Mouse (Mus musculus) MEL (cell line): ENCODE data around the gene Otos. TPM values are rescaled to one million over a fixed set of nuclear protein-coding genes. Genes with fewer than 3 reads are reported as not detected.

Experiments
- DNase-seq: peaks from one replicate; pipeline ENCODE4 v3.0.0; 2011; ENCODE audit warnings: low read depth, low spot score
- H3K27ac ChIP-seq: 2 replicates; pipeline ENCODE4 v1.5.1; 2012; ENCODE audit warnings: low read depth, mild to moderate bottlenecking, control low read depth, low read length, moderate library complexity; ENCODE audit not compliant: control insufficient read depth
- H3K27me3 ChIP-seq, 2 experiments: fragments of 150-350 bp in 1 of 2; sonication (generic) in 1 of 2; 2 replicates each; pipeline ENCODE4 v1.6.1; 2012; ENCODE audit warnings: low read length in 2 of 2, mild to moderate bottlenecking in 2 of 2, improper control_type of control experiment in 1 of 2, moderate library complexity in 1 of 2; ENCODE audit not compliant: insufficient read depth in 2 of 2, control insufficient read depth in 1 of 2
- H3K36me3 ChIP-seq, 2 experiments: 2 replicates each; pipeline ENCODE4 v1.6.1; 2012 to 2014; ENCODE audit warnings: low read length in 2 of 2, improper control_type of control experiment in 1 of 2, inconsistent platforms in 1 of 2, mild to moderate bottlenecking in 1 of 2; ENCODE audit not compliant: insufficient read depth in 2 of 2, control insufficient read depth in 1 of 2
- H3K4me1 ChIP-seq, 2 experiments: fragments of 150-350 bp in 1 of 2; sonication (generic) in 1 of 2; 2 replicates each; pipeline ENCODE4 v1.6.1; 2012; ENCODE audit warnings: low read length in 2 of 2, improper control_type of control experiment in 1 of 2, mild to moderate bottlenecking in 1 of 2; ENCODE audit not compliant: insufficient read depth in 2 of 2, control insufficient read depth in 1 of 2
- H3K4me3 ChIP-seq, 2 experiments: fragments of 150-350 bp in 1 of 2; sonication (generic) in 1 of 2; 2 replicates each; pipeline ENCODE4 v1.5.1; 2012; ENCODE audit warnings: low read depth in 2 of 2, low read length in 2 of 2, mild to moderate bottlenecking in 2 of 2, moderate library complexity in 2 of 2, control low read depth in 1 of 2, improper control_type of control experiment in 1 of 2; ENCODE audit not compliant: control insufficient read depth in 1 of 2, insufficient read depth in 1 of 2
- H3K79me2 ChIP-seq: 2 replicates; pipeline ENCODE4 v1.6.1; 2012; ENCODE audit warnings: mild to moderate bottlenecking, low read length, moderate library complexity; ENCODE audit not compliant: control insufficient read depth, poor library complexity, insufficient read depth
- H3K9ac ChIP-seq: 2 replicates; pipeline ENCODE4 v1.6.1; 2012; ENCODE audit warnings: low read depth, mild to moderate bottlenecking, control low read depth, low read length, moderate library complexity; ENCODE audit not compliant: control insufficient read depth, poor library complexity, severe bottlenecking
- H3K9me3 ChIP-seq: fragments of 150-350 bp; sonication (generic); replicated peaks from 2 replicates; pipeline ENCODE4 v1.6.1; 2012; ENCODE audit warnings: mild to moderate bottlenecking, low read length, improper control_type of control experiment, moderate library complexity; ENCODE audit not compliant: insufficient read depth
- MYC ChIP-seq: IDR thresholded peaks from 2 replicates; pipeline ENCODE4 v1.6.1; 2011; ENCODE audit warnings: low read depth, mild to moderate bottlenecking, low read length, improper control_type of control experiment, moderate library complexity
- POLR2A ChIP-seq, 2 experiments: IDR thresholded peaks; 2 replicates each; pipeline ENCODE4 v1.6.1; 2011 to 2012; ENCODE audit warnings: low read length in 2 of 2, mild to moderate bottlenecking in 2 of 2, control low read depth in 1 of 2, improper control_type of control experiment in 1 of 2, low read depth in 1 of 2, moderate library complexity in 1 of 2; ENCODE audit not compliant: control insufficient read depth in 1 of 2, insufficient read depth in 1 of 2, poor library complexity in 1 of 2
- RCOR1 ChIP-seq: IDR thresholded peaks from 2 replicates; pipeline ENCODE4 v1.6.1; 2012; ENCODE audit warnings: low read depth, mild to moderate bottlenecking, inconsistent platforms, low read length, improper control_type of control experiment
- TCF12 ChIP-seq: IDR thresholded peaks from 2 replicates; pipeline ENCODE4 v1.6.1; 2014; ENCODE audit warnings: low read depth, mild to moderate bottlenecking, inconsistent platforms, low read length, improper control_type of control experiment, moderate library complexity
- USF1 ChIP-seq: IDR thresholded peaks from 2 replicates; pipeline ENCODE4 v1.6.1; 2014; ENCODE audit warnings: low read depth, mild to moderate bottlenecking, inconsistent platforms, low read length, improper control_type of control experiment, moderate library complexity
- polyA plus RNA-seq, 2 experiments: library from polyadenylated mRNA; stranded (reverse) in 1 of 2; unstranded in 1 of 2; fragments of >175 nt in 1 of 2; fragments of >200 nt in 1 of 2; gene quantifications; 2 replicates each; pipeline versions ENCODE4 v1.2.1 to v1.2.4; 2012; ENCODE audit warnings: low replicate concordance in 2 of 2, low read depth in 1 of 2; ENCODE audit not compliant: insufficient read length in 2 of 2, insufficient read depth in 1 of 2, missing spikeins in 1 of 2
- total RNA-seq: library from RNA; depleted of rRNA; stranded (reverse); fragments of 300-350 nt; gene quantifications from 2 replicates; pipeline ENCODE4 v1.2.3, GENCODE M21; 2012; rRNA removed

Otos gene
- total and polyA plus RNA-seq, 3 experiments: 1.2 to 6.3 TPM; not detected in 1

DNA sequence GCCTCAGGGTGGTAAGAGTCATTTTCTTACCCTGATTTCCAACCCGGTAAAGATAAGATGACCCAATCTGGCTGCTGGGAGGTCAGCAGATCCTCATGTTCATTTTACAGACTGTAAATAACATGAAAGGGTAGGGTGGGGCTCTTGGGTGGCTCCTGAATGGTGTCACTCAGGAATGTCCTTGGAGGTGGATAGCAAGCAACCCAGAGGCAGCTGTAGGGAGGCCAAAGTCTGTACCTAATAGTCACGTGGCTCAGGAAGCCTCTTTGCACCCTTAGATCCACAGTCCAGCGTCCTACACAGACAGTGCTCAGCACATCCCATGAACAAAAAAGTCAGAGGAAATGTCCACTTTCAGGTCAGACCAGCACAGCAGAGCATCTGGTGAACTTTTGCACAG lies 52.6 kb downstream of the Otos start:
- no peak for TF ChIP-seq RCOR1
- TF ChIP-seq USF1: no peak
- TF ChIP-seq POLR2A (IDR thresholded peaks at IDR 0.05; ENCODE audit: control insufficient read depth in 1 of 2, insufficient read depth in 1 of 2, low read depth in 1 of 2, low read length in 2 of 2, poor library complexity in 1 of 2): no peak
- no peak for TF ChIP-seq MYC
- TF ChIP-seq TCF12: no peak
- peaks cover 0 to 1% of the 10 kb centered on the region in 2 experiments; a peak in 1 of 4 replicates for H3K27me3 ChIP-seq

More for the DNA sequence above, 52.6 kb downstream of the Otos start:
- Histone ChIP-seq H3K27ac (no peak overlapping the region), H3K4me1 (no peaks in the 10 kb centered on the region), H3K79me2 (no peaks in the 10 kb centered on the region), H3K9ac (no peak overlapping the region), H3K9me3 (no peaks in the 10 kb centered on the region), H3K4me3 (no peak overlapping the region), H3K36me3 (no peaks in the 10 kb centered on the region)
- no peak for DNase-seq

Other genes starting within 250 kb of the Otos start
- 214 and 228 TPM in 2 replicates for gene Ndufa10, start 175.0 kb downstream of the Otos start, total RNA-seq
- gene Ndufa10, start 175.0 kb downstream of the Otos start, polyA plus RNA-seq: 100 to 1,000 TPM; 533 to 873 TPM
- not detected in 2 replicates for gene Olfr1416, start 163.7 kb downstream of the Otos start, total RNA-seq
- gene Olfr1416, start 163.7 kb downstream of the Otos start, polyA plus RNA-seq: not detected
- gene Olfr1415, start 152.7 kb downstream of the Otos start, total RNA-seq: not detected in 2 replicates
- gene Olfr1415, start 152.7 kb downstream of the Otos start, polyA plus RNA-seq: not detected
- not detected in 2 replicates for gene Olfr1414, start 130.2 kb downstream of the Otos start, total RNA-seq
- not detected for gene Olfr1414, start 130.2 kb downstream of the Otos start, polyA plus RNA-seq
- not detected in 2 replicates for gene Olfr1413, start 77.5 kb downstream of the Otos start, total RNA-seq
- not detected for gene Olfr1413, start 77.5 kb downstream of the Otos start, polyA plus RNA-seq
- gene Olfr1412, start 63.1 kb downstream of the Otos start, total RNA-seq: 0.03 TPM in 1 of 2 replicates, not detected in the other
- not detected for gene Olfr1412, start 63.1 kb downstream of the Otos start, polyA plus RNA-seq
- gene Olfr1411, start 54.4 kb downstream of the Otos start, total RNA-seq: not detected in 2 replicates
- not detected for gene Olfr1411, start 54.4 kb downstream of the Otos start, polyA plus RNA-seq
- 0.07 TPM in 1 of 2 replicates, not detected in the other for gene Olfr1410, start 43.1 kb downstream of the Otos start, total RNA-seq
- gene Olfr1410, start 43.1 kb downstream of the Otos start, polyA plus RNA-seq: not detected
- gene Olfr12, start 31.1 kb downstream of the Otos start, total RNA-seq: not detected in 2 replicates
- gene Olfr12, start 31.1 kb downstream of the Otos start, polyA plus RNA-seq: not detected
- gene Cops9, start 6.9 kb downstream of the Otos start, total RNA-seq: 550 and 618 TPM in 2 replicates
- gene Cops9, start 6.9 kb downstream of the Otos start, polyA plus RNA-seq: 100 to 1,000 TPM in 1 of 2 experiments, not detected in 1; 377 TPM
- gene Gpc1, start 182.8 kb upstream of the Otos start, total RNA-seq: 0.16 and 0.23 TPM in 2 replicates
- gene Gpc1, start 182.8 kb upstream of the Otos start, polyA plus RNA-seq: 1 to 10 TPM in 1 of 2 experiments, not detected in 1; 3.6 TPM